Mouse (Mus musculus) T-helper 2 cell (primary cell): ENCODE results near the gene Uqcrc1.

Source experiments
- in situ Hi-C: fragments of 300-600 bp; cut with MboI, MseI; formaldehyde crosslinking; loops from one replicate; pipeline ENCODE4 v1.15.1; 2025; ENCODE audit warnings: high pct_unique_total_duplicates

Gene Uqcrc1

GRCm38 (mm10) chr9:108983209-108983608 lies 46.8 kb downstream of the Uqcrc1 start:
- in situ Hi-C loops = loop anchor here (10.0 kb wide), 1 partner anchor 1828 kb away; no protein-coding TSS in a partner anchor

GRCm38 (mm10) chr9:108985710-108986109 lies 49.3 kb downstream of the Uqcrc1 start, which contains the start of gene Ucn2:
Gene Ucn2, plus strand, starts transcription at chr9:108986010.
- in situ Hi-C loops = loop anchor here (10.0 kb wide), 1 partner anchor 1831 kb away; no protein-coding TSS in a partner anchor

- in situ Hi-C loops = loop anchor here (10.0 kb wide), 1 partner anchor 1833 kb away; no protein-coding TSS in a partner anchor
These were observed 51.4 kb downstream of the Uqcrc1 start for GRCm38 (mm10) chr9:108987704-108988350.

- in situ Hi-C loops = loop anchor here (10.0 kb wide), 1 partner anchor 1835 kb away; no protein-coding TSS in a partner anchor
These were observed 53.5 kb downstream of the Uqcrc1 start for GRCm38 (mm10) chr9:108989802-108990461.

- in situ Hi-C loops = no loop called here
These were observed 54.0 kb downstream of the Uqcrc1 start for GRCm38 (mm10) chr9:108990462-108990820.

- in situ Hi-C loops = no loop called here
These were observed 55.1 kb downstream of the Uqcrc1 start, which contains the start of gene Pfkfb4 for GRCm38 (mm10) chr9:108991428-108992084. Gene Pfkfb4, plus strand, starts transcription at chr9:108991778.

- in situ Hi-C loops = no loop called here
These were observed 55.6 kb downstream of the Uqcrc1 start for GRCm38 (mm10) chr9:108992085-108992469.

GRCm38 (mm10) chr9:108992620-108993361 lies 56.4 kb downstream of the Uqcrc1 start:
- in situ Hi-C loops = no loop called here

GRCm38 (mm10) chr9:108996411-108996810 lies 60.0 kb downstream of the Uqcrc1 start:
- in situ Hi-C loops = no loop called here

GRCm38 (mm10) chr9:108998287-108999166 lies 62.1 kb downstream of the Uqcrc1 start:
- in situ Hi-C loops = no loop called here

- in situ Hi-C loops = no loop called here
These were observed 62.7 kb downstream of the Uqcrc1 start for GRCm38 (mm10) chr9:108999167-108999526.
